Mouse (Mus musculus) neural tube, embryonic 11.5 days (tissue): ENCODE measurements around the gene Hspb1. TPM values are rescaled to one million over a fixed set of nuclear protein-coding genes. Genes with fewer than 3 reads are reported as not detected.

ENCODE experiments used
- ATAC-seq: fragments of 200-750 bp; cut with Nextera tagmentation; 2 replicates; pipeline ENCODE4 v1.8.0; 2017; ENCODE audit warnings: moderate number of reproducible peaks, mild to moderate bottlenecking, moderate TSS enrichment, moderate library complexity; ENCODE audit not compliant: insufficient read depth, low FRiP score, low TSS enrichment
- DNase-seq: peaks from one replicate; pipeline ENCODE4 v3.0.0-alpha.2; 2015; ENCODE audit warnings: low spot score
- H3K27ac ChIP-seq: fragments of 300-500 bp; sonication (generic); 2 replicates; pipeline ENCODE4 v1.5.1; 2014; ENCODE audit warnings: low read depth, mild to moderate bottlenecking, low read length
- H3K27me3 ChIP-seq: fragments of 300-500 bp; sonication (generic); 2 replicates; pipeline ENCODE4 v1.6.1; 2014; ENCODE audit warnings: mild to moderate bottlenecking, low read length, mixed read lengths; ENCODE audit not compliant: control insufficient read depth, insufficient read depth
- H3K36me3 ChIP-seq: fragments of 300-500 bp; sonication (generic); 2 replicates; pipeline ENCODE4 v1.6.1; 2014; ENCODE audit warnings: mild to moderate bottlenecking, low read length, moderate library complexity, mixed read lengths; ENCODE audit not compliant: control insufficient read depth, insufficient read depth
- H3K4me1 ChIP-seq: fragments of 300-500 bp; sonication (generic); 2 replicates; pipeline ENCODE4 v1.6.1; 2014; ENCODE audit warnings: low read length, mixed read lengths; ENCODE audit not compliant: control insufficient read depth, insufficient read depth
- H3K4me2 ChIP-seq: fragments of 300-500 bp; sonication (generic); 2 replicates; pipeline ENCODE4 v1.6.1; 2014; ENCODE audit warnings: low read depth, mild to moderate bottlenecking, moderate library complexity
- H3K4me3 ChIP-seq: fragments of 300-500 bp; sonication (generic); 2 replicates; pipeline ENCODE4 v1.5.1; 2014; ENCODE audit warnings: low read depth, low read length
- H3K9ac ChIP-seq: fragments of 300-500 bp; sonication (generic); 2 replicates; pipeline ENCODE4 v1.6.1; 2014; ENCODE audit warnings: mild to moderate bottlenecking, low read length
- H3K9me3 ChIP-seq: fragments of 300-500 bp; sonication (generic); 2 replicates; pipeline ENCODE4 v1.6.1; 2016; ENCODE audit warnings: low read length; ENCODE audit not compliant: control insufficient read depth
- WGBS: fragments of 180-500 bp; shearing (Covaris S2); extraction: QIAGEN DNeasy Blood & Tissue Kit; methylation state at CpG from one replicate; pipeline ENCODE4 v1.1.7; 2014; 5-methylcytosine and 5-hydroxymethylcytosine counted together
- polyA plus RNA-seq: library from polyadenylated mRNA; unstranded; fragments of >200 nt; fragmentation: Nextera tagmentation; extraction: Ambion mirVana; gene quantifications from 2 replicates; pipeline ENCODE4 v1.2.1, GENCODE M21; 2014

Hspb1 gene
- polyA plus RNA-seq, 1 experiment from 2014 or later: 28.9 TPM

DNA sequence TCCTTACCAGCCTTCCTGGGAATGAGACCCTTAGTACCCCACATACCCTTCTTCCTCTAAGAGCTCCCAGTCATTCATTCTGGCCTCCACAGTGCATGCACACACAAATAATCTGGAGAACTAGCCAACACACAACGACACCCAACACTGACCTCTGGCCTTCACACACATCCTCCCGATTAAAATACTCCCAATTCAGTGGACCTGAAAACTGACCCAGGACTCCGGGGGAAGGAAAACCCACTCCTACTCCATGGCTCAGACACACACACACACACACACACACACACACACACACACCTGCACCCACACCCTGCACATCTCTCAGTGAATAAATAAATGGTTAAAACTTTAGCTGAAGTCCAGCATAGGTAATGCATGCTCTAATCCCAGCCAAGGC is 32.2 kb downstream of the Hspb1 start:
- 96% methylated on average over 3 of the region's 3 CpGs for WGBS
- H3K9me3 ChIP-seq: no peaks in the 10 kb centered on the region

DNA sequence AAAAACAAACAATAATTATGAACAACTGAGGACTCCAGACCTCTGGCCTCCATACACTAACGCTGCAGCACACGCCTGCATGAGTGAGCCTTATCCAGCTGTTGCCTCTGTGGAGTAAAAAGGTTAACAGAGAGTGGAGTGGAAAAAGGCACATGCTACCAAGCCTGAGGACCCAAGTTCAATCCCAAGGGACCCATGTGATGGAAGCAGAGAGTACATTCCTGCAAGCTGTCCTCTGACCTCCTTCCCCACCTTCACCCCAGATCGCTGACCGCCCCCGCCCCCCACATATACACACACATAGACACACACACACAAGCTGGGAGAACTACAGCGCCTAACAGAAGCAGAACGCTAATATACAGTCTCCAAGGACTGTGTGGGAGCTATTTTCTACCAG is 36.2 kb downstream of the Hspb1 start:
- ATAC-seq (no peak), DNase-seq (no peak)
- 96% methylated on average over 7 of the region's 7 CpGs for WGBS
- Histone ChIP-seq H3K4me1 (no peaks in the 10 kb centered on the region), H3K9me3 (no peaks in the 10 kb centered on the region), H3K27me3 (no peaks in the 10 kb centered on the region), H3K36me3 (peaks cover 29% of the 10 kb centered on the region), H3K4me2 (no peak overlapping the region), H3K9ac (no peak overlapping the region), H3K4me3 (no peak overlapping the region), H3K27ac (no peak overlapping the region)

More for the DNA sequence above, 32.2 kb downstream of the Hspb1 start:
- no peaks in the 10 kb centered on the region for H3K27me3 ChIP-seq
- H3K36me3 ChIP-seq: peaks cover 29% of the 10 kb centered on the region
- H3K4me1 ChIP-seq: no peaks in the 10 kb centered on the region
- DNase-seq: no peak
- H3K9ac ChIP-seq: no peak overlapping the region
- H3K27ac ChIP-seq: no peak overlapping the region
- no peak for ATAC-seq
- H3K4me3 ChIP-seq: no peak overlapping the region
- H3K4me2 ChIP-seq: no peak overlapping the region

DNA sequence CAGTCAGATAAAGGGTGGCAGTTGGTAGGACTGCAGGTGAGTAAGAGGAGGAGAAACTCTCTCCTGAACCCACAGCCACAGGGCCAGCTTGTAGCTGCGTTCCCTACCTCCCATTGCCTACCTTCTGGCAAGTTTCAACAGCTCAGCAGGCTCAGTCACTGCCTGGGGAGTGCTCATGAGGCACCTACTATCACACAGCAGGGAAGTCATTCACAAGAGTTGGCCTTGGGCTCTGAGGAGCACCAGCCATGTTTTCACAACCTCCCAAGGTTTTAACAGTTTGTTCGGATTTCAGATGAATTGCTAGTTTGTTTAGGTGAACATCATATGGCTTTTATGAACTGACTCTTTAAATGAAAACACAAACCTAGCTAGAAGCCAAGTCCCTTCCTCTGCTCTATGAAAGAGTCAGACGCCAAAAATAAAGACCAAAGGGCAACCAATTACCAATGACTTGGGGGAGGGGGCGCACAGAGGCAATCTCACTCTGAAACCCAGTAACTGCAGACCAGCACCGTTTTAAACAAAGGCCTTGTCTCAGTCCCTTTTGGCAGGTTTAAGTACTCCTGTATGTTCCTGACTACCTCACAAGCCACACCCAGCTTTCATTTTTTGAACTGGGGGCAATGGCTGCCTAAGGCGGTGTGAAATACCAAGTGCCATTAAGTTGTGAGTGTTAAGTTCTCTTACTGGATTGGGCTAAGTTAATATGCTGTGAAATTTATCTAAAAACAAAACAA is 42.1 kb downstream of the Hspb1 start:
- no peak for DNase-seq
- peaks cover 13% of the 10 kb centered on the region for H3K36me3 ChIP-seq

DNA sequence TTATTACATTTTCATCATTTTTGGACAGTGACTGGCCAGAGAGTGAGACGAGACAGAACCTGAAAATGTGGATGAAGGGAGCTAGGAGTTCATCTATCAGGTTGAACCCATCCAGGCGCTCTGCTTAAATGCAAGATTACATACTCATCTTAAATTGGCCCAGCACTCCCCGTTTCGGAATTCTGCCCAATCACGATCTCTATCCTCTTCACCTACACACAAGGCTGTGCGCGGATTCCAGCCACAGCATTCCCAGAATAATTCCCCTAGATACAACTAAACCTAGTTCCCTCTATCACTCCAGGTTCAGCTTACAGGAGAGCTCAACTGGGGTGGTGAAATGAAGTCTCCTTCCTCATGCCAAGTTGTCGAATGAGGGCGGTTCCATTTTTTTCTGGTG is 43.8 kb downstream of the Hspb1 start:
- Histone ChIP-seq H3K9me3 (no peaks in the 10 kb centered on the region), H3K9ac (no peak overlapping the region), H3K4me3 (no peak overlapping the region), H3K27me3 (no peaks in the 10 kb centered on the region), H3K4me2 (no peak overlapping the region), H3K36me3 (peaks cover 13% of the 10 kb centered on the region), H3K27ac (no peak overlapping the region), H3K4me1 (peaks cover 5% of the 10 kb centered on the region; the same call in 1 of the 2 replicates)
- ATAC-seq: no peak
- 93% methylated on average over 9 of the region's 9 CpGs for WGBS
- no peak for DNase-seq

More for the DNA sequence above, 42.1 kb downstream of the Hspb1 start:
- no peaks in the 10 kb centered on the region for H3K9me3 ChIP-seq
- 79% methylated on average over 6 of the region's 6 CpGs for WGBS
- H3K27me3 ChIP-seq: no peaks in the 10 kb centered on the region
- H3K9ac ChIP-seq: no peak overlapping the region
- no peak overlapping the region for H3K4me2 ChIP-seq
- H3K4me1 ChIP-seq: peaks cover 3% of the 10 kb centered on the region; the same call in 1 of the 2 replicates
- no peak overlapping the region for H3K27ac ChIP-seq
- no peak for ATAC-seq
- no peak overlapping the region for H3K4me3 ChIP-seq

DNA sequence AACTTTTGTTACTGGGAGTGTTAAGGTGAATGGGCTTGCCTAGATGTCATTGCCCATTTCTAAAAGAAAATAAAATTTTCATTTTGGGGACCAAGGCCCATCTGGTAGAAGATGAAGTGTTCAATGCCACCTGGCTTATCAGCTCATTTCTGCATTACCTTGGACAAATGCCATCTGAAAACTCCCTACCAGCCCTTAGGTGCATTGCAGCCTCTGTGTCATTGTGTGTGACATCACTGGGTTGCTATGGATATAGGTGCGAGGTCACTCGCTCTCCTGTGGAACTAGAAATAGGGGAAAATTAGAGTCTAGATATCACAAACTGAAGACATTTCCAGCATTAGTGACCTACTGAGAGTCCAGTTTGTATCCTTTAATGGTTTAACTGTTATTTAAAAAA is 44.6 kb downstream of the Hspb1 start:
- WGBS: 85% methylated on average over 2 of the region's 2 CpGs
- Histone ChIP-seq H3K9me3 (no peaks in the 10 kb centered on the region), H3K27ac (no peak overlapping the region), H3K4me3 (peak overlapping the region; percentile 69; the same call in 1 of the 2 replicates), H3K4me1 (peaks cover 5% of the 10 kb centered on the region; the same call in 1 of the 2 replicates), H3K4me2 (peak overlapping the region; percentile 32), H3K36me3 (peaks cover 10% of the 10 kb centered on the region), H3K27me3 (no peaks in the 10 kb centered on the region), H3K9ac (no peak overlapping the region)
- DNase-seq (no peak), ATAC-seq (no peak)

DNA sequence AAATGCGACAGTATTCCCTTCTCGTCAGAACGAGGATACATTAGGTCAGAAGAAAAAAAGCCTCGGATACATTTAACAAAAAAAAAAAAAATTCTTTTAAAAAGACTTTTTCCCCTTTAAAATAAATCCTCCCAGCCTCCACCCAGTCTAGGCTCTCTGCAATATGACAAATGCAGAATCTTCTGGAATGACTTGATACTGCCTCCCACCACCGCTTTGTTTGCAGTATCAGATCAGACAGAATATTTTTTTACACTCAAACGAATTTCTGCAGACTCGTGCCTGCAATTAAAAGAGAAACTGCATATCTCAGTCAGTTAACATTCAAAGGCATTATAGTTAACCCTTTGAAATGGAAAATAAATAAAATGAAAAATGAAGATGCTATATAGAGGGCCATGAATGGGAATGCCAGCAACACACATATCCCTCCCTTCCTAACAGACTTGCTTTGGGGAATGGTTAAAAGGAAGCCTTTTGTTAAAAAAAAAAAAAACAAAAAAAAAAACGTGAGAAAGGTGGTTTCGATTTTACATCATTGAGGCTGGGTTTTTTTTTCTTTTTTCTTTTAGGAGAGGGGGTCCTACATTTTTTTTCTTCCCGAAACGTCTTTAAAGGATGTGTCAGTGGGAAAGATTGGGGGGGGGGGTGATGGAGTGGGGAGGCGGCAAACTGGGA is 45.6 kb downstream of the Hspb1 start:
- WGBS: 18% methylated on average over 12 of the region's 12 CpGs

DNA sequence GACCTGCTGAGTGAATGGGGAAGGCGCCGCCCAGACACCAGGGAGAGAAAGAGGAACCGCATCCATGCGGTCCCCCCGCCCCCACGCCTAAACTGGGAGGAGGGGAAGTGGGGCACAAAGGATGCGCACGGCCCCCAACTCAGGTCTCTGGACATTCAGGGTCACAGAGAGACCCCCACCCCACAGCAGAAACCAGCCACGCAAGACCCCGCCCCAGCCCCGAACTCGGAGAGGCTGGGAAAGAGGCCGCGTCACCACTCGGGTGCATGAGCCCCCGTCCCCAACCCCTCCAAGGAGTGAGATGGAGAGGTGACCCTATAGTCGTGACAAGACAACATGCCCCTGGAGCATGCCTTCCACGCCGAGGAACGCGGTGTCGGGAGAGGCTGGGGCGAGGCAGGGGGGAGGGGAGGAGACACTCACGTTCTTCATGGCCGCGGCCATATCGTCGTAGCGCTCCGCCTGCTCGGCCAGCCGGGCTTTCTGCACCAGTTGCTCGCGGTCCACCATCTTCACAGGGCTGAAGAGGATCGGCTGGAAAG is 46.3 kb downstream of the Hspb1 start:
- Histone ChIP-seq H3K4me2 (peak overlapping the region; percentile 46), H3K36me3 (peaks cover 8% of the 10 kb centered on the region), H3K9me3 (no peaks in the 10 kb centered on the region), H3K9ac (peak overlapping the region; percentile 76), H3K4me1 (peaks cover 5% of the 10 kb centered on the region; the same call in 1 of the 2 replicates), H3K4me3 (peak overlapping the region; percentile 69), H3K27me3 (no peaks in the 10 kb centered on the region), H3K27ac (peak overlapping the region; percentile 84)
- peak; percentile 76 for DNase-seq
- peak; percentile 67 for ATAC-seq
- WGBS: 0% methylated on average over 31 of the region's 35 CpGs

More for the DNA sequence above, 45.6 kb downstream of the Hspb1 start:
- Histone ChIP-seq H3K9me3 (no peaks in the 10 kb centered on the region), H3K4me2 (peak overlapping the region; percentile 46), H3K4me3 (peak overlapping the region; percentile 69), H3K27ac (peak overlapping the region; percentile 84), H3K27me3 (no peaks in the 10 kb centered on the region), H3K36me3 (peaks cover 8% of the 10 kb centered on the region), H3K9ac (peak overlapping the region; percentile 76), H3K4me1 (peaks cover 5% of the 10 kb centered on the region; the same call in 1 of the 2 replicates)
- ATAC-seq (no peak), DNase-seq (no peak)

DNA sequence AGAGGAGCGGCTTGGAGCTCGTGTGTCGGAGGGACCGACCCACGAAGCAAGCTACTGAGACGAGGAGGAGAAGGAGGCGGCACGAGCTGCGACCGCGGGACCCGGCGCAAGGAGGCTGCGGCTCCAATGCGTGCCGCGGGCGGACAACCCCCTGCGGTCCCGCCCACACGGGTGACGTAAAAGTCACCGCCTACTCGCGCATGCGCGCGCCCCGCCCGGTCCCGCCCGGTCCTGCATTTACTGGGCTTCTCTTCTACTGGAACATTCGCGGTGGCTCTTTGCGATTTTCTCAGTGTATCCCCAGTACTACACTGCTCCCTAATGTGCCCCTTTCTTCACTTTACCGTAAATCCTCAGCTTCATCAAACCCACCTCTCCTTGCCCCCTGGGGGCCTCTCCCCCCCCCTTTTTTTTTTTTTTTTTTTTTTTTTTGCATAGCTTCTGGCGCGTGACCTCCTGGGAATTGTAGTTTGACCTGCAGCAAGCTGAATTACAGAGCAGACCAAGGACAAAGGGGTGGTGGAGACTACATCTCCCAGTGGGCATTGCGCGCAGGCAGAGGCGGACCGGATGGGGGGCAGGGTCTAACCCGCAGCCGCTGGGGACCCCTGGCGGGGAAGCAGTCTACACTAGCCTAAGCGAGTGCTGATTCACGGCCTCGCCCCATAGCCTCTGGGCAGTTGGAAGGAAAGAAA is 46.9 kb downstream of the Hspb1 start, which contains the start of gene Ywhag:
Ywhag (minus strand) TSS at position 136 of the 695 bp plus-strand sequence.
- no peaks in the 10 kb centered on the region for H3K27me3 ChIP-seq
- H3K9me3 ChIP-seq: no peaks in the 10 kb centered on the region
- peak within 1 kb of the TSS; percentile 76 for H3K9ac ChIP-seq
- ATAC-seq (peak; percentile 97), DNase-seq (peak; percentile 97)
- H3K4me3 ChIP-seq: peak within 1 kb of the TSS; percentile 69
- H3K4me1 ChIP-seq: peaks cover 5% of the 10 kb centered on the region; the same call in 1 of the 2 replicates
- H3K36me3 ChIP-seq: peaks cover 6% of the 10 kb centered on the region
- H3K27ac ChIP-seq: peak within 1 kb of the TSS; percentile 84
- H3K4me2 ChIP-seq: peak within 1 kb of the TSS; percentile 46
- WGBS: under 1% methylated on average over 47 of the region's 48 CpGs
